Mouse (Mus musculus) liver (tissue): ENCODE measurements around the gene 9430097D07Rik.
A peak's percentile ranks its signal among the peaks of the same experiment; 100 is the strongest.

Source experiments
- DNase-seq: peaks from one replicate; pipeline ENCODE4 v3.0.0-alpha.2; 2020; ENCODE audit warnings: mixed read lengths

Gene 9430097D07Rik

DNA sequence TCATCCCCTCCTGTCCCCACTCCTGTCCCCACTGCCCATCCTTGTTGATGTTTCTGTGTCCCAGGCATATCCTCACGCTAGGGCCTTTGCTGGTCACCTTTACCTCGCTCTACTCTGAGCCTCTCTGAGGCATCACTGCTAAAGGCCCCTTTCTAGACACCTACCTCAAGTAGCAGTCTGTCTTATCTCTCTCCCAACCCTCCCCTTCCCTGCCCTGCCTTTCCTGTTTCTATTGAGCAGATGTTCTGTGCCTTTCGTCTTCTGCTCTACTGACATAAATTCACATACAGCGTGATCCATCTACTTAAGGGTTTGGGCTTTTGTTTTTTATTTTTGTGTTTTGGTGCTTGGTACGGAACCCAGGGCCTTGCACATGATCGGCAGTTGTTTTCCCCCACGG, 19.5 kb downstream of the 9430097D07Rik start:
- DNase-seq: no peak

DNA sequence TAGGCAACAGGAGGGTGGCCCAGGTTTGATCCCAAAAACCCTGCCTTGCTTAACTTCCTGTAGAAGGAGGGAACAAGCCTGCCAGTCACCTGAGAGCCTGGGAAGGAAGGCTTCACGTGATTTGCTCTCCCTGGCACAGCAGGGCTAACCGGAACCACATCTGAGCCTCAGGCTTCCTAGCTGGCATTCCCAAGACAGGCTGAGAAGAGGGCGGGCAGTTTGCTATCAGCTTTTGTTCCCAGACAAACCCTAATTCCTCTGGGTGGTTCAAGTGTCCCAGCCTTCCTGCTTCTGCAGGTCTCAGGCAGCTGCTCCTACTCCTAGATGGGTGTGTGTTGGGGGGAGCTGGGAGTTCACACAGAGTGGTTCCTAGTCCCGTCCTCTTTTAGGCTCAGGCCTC, 20.0 kb downstream of the 9430097D07Rik start:
- DNase-seq: no peak

DNA sequence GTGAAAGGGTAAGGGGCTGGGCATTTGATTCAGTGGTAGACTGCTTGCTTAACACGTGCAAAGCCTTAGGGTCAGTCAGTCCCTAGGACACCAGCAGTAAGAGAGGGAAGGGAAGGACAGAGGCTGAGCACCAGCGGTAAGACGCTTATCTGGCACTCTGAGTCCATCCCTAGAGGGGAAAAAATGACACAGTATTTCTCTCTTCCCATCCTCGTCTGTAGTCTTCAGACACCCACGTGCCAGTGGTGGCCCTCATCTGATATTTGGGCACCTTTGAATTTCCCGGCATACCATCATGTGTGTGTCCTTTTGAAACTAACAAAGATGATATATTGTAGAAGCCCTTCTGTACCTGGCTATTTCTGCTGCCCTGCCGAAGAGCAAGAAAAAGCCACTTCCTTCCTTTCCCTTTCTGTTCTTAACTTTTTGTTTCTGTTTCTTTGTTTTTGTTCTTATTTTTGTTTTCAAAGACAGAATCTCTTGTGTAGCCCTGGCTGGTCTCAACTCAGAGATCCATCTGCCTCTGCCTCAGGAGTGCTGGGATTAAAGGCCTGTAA, 21.8 kb downstream of the 9430097D07Rik start:
- no peak for DNase-seq

DNA sequence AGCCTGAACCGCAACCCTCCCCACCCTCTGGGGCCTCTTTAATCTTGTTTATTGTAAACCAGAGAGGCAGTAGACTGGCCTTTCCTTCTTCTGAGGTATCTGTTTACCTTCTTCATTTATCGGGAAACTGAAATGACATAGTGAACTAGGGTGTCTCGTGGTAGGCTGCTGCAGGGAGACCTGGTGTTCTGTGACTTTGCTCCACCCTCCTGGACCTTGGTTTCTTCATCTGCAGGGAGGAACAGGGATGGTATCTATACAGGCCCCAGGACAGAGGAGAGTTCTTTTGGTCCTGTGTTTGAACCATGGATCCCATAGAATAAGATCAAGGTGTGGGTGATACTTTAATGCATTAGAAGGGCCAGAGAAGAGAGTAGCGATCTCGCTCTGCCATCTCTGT, 24.2 kb downstream of the 9430097D07Rik start:
- no peak for DNase-seq

DNA sequence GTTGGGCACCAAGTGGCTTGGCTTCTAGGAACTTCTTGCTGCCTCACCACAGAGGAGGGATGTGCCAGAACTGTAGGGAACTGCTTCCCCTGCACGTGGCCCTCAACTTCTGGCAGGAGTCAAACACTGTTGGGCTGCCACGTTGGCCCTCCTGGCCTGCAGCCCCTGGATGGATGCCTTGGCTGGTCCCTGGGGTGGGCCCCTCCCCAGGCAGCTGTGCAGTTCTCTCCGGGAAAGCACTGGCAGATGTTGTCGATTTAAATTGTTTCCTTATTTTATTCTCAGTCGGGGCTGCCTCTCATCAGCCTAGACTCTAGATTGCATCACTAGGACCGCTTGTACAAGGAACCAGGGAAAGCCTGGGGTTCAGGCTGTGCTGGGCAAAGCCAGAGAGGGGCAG, 25.7 kb downstream of the 9430097D07Rik start:
- no peak for DNase-seq

DNA sequence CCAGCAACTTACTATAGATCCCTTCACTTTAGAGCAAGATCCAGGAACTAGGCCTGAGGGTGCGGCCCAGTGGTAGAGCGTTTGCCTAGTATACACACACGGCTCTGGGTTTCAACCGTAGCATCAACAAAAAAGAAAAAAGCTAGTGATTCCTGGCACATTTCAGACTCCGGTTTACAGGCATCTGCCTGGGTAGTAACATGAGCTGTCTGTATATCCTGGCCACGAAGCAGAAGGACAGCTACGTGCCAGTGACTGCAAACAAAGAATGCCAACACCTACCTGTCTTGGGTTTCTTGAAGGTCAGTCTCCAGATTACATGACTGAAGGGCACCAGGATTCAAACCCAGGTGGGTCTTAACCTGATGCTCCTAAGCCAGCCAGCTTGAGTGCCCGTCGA, 26.3 kb downstream of the 9430097D07Rik start:
- no peak for DNase-seq

DNA sequence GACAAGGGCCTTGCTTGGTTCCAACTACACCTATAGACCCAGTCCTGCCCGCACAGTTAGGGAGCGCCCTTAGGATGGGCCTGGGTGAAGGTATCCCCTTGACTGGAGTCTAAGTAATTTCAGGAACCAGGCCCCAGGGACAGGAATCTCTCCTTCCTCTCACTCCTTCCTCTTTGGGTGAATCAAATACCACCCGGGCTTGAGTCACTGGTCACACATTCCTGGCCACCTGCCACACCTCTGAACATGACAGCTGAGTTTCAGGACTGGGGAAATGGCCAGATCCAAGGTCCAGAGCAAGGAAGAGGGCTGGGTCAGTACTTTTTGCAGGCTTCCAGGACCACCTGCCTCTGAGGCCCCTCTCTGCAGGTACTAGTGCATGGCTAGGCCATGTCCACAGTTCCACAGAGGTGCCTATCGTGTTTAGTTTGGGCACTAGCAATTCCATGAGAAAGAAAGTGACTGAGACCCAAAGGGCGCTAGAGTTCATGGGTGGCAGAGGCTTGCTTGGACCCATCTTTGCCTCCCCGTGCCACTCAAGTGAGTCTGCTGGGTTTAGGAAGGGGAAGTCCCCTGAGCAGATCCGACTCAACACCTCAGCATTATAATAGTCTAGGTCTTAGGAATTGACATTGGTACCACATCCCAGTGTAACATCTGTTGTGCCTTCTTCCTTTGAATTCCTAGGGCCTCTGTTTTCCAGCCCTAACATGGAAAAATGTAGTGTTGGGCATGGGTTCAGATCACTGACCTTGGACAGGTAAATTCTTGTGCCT, 27.3 kb downstream of the 9430097D07Rik start:
- no peak for DNase-seq

DNA sequence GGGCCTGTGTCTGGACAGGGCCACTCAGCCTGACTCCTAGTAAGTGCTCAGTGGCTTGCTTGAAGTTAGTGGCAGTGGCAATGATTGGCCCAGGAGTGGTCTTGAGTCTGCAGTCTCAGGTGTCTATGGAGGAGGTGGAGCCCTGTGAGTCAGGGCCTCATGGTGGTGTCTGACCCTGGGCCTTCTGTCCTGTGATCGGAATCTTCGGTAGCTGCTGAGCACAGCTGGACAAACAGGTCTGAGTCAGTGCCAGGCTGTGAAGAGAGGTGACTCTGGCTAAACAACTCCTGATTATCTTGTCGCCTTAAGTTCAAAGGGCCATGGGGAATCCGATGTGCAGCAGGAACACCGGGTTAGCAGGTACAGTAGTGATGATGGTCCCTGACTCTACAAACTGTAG, 28.1 kb downstream of the 9430097D07Rik start:
- no peak for DNase-seq

DNA sequence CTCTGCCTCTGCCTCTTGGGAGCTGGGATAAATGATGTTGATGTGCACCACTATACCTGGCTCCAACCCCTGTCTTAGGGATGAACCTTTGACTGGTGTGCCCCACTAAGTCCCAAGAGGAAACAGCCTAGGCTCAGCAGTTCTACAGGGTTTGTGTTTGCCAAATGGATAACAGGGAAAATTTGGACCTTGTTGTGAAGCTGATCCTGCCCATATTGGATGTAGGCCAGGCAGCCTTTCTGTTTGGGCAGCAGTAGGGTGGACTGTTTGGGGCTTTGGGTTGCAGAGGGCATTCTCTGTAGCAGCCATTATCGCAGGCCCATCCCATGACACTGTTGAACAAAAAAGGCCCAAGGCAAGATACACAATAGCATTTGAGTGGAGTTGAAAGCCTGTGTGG, 28.5 kb downstream of the 9430097D07Rik start:
- no peak for DNase-seq

DNA sequence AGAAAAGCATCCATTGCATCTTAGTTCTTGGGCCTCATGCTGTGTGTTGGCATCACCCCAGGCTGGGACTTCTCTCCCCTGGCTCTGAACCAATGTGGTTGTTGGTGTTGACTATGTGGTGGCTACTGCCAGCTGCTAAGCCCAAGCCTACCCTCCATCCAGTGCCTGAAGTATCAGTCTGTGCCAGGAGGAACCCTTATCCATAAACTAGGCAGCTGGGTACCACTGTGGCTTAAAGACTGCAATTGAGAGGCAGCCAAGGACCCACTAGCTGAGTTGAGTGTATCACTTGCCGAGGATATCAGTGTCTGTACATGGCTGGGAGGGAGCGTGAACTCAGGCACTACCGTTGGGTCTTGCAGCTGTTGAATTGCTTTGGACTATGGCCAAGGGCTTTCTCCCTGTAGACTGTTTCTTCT, 32.4 kb downstream of the 9430097D07Rik start:
- DNase-seq: no peak

DNA sequence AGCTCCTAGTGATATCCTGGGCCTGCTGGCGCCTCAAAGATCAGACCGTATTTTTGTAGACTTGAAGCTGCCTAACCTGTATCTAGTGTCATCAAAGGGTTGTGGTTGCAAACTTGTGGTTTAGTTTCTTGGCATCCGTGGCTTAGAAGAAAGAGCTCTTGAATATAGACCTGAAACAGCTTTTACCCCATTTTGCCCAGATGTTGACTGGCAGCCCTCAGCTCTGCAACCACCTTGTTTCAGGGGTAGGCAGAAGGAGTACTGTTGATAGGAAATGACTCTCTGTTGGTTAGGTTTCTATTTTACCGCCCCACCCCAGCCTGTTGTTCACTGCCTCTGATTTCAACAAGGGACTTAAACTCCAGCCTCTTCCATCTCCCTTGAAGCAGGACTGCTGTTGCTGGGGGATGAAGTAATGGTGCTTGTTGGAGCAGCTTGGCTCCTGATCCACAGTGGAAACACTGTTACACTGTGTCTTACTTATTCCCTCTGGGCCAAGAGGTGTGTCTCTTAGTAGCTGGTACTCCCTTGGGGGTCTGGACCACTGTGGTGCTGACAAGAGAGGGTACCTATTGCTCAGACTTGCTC, 33.4 kb downstream of the 9430097D07Rik start:
- DNase-seq: no peak

DNA sequence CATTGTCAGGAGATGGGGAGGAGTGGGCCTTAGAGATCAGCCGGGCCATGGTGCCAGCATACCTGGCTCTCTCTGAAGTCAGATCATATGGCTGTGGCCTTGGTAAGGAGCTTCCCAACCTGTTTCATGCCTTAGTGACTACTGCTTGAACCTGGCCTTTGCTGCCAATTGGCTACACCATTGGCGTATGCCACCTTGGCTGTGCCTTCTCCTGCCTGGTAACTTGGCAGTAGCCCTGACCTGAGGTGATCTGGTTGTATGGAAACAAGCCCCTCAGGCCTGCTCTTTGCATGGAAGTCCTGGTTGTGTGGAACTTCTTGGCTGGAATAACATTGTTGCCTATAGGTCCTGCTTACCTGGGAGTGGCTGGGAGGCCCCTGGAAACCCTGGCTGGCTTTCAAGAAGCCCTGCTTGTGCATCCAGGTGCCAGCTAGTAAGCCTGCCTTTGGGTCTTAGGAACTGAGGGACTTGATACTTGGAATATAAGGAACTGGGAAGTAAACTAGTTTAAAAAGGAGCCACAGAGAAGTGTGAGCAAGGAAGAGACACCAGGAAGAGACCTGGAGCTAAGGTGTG, 34.1 kb downstream of the 9430097D07Rik start:
- no peak for DNase-seq

DNA sequence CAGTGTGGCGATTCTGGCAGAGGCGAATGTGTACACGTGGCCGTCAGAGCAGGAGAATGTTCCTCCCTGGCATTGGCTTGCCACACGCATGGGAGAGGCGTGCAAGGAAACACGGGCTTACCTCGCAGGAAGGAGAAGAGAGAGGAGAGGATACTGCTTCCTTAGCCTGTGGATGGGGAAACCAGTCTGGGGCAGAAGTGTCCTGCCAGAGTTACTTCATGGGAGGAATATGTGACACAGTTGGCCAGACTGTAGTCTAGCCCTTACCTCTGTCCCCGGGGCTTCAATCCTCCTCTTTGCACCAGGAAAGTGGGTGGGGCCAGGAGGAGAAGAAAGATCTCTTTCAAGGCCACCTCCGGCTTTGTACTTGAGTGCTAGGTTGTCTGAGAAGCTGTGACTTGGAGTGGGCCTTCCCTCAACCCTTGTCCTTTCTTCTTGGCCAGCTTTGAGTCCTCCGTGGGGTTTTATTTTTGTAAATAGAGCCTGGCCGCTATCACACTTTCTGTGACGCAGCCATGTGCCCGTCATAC, 36.0 kb downstream of the 9430097D07Rik start:
- DNase-seq: no peak

DNA sequence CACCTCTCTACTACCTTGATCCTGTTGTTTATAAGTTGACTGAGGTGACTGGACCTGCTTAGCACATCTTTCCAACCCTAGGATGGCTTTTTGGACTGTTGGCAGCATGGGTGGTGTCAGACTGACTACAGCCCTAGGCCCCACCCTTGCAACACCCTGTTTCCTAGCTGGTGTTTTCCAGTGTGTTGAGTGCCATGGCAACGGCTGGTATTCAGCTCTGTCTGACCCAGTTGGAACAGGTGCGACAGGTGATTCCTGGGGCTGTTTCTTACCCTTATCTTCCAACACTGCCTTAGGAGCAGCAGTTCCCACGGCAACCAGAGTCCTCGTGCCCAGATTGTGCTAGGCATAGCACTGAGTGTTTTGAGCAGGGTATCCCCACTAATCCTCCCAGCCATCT, 37.0 kb downstream of the 9430097D07Rik start:
- no peak for DNase-seq

DNA sequence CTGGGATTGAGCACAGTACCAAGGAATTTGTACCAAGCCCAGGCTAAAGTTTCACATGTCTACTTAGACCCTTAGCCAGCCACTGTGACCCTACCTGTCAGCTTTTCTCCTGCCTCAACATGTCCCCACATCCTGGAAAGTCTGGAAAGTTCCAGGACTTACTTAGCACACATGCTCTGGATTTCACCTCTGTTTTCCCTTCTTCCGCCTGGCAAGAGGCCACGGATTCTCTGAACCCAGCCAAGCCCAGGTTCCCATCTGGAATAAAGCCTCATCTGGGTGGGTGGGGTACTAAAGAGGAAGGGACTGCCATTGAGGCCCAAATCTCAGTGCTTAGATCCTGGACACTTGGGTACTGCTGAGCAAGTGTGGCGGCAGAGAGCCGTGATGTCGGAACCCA, 37.5 kb downstream of the 9430097D07Rik start:
- DNase-seq: no peak

DNA sequence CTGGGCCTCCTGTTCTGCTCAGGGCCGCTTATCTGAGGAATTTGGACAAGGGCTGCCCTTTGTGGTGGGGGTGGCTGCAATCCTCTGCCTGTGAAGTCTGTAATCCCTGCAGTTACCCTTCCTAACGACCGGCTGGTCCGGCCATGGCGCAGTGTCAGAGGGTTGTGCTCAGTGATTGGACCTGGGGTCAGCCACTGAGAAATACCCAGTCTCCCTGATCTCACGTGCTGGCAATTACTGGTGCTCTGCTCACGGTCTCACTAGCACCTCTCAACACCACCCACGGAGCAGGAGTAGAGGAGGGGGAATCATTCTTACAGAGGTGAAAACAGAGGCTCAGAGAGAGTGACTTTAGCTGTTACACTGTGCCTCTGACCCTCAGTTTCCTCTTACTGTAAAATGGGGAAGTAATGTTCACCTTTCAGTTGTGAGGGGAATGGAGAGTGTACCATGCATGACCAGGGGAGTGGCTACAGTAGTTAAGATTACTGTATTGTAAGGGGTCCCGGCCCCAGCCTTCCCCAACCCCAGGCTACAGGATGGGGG, 38.1 kb downstream of the 9430097D07Rik start:
- peak; percentile 29 for DNase-seq

DNA sequence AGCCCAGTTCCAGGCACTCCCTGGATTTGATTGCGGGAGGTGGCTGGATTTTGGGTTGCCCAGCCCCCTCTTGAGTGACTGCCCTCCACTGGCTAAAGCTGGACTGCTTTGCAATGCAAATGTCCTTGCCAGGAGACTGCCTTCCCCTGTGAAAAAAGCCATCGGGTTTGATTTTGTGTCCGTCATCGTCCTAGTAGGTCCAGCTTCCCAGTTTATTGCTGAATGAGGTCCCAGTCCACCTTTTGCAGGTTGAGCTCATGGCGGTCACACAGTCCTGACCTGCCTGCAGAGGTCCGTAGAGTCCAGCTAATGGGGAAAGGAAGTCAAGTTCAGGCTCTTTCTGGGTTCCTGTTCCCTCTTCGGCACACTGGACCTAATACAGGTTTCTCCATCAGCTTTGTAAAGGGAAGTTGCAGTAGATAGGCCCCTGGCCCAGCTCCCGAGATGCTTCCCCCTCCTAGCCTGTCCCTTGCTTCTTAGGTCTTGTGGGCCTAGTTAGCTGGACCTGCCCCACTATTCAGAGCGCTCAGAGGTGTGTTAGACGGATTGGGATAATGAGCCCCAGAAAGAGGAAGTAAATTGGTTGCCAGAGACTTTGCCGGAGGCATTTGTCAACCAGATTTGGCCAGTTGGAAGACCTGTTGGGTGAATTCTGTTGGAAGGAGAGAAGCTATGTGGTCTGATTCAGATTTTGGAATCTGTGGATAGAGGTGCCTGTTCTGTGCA, 38.7 kb downstream of the 9430097D07Rik start:
- no peak for DNase-seq

DNA sequence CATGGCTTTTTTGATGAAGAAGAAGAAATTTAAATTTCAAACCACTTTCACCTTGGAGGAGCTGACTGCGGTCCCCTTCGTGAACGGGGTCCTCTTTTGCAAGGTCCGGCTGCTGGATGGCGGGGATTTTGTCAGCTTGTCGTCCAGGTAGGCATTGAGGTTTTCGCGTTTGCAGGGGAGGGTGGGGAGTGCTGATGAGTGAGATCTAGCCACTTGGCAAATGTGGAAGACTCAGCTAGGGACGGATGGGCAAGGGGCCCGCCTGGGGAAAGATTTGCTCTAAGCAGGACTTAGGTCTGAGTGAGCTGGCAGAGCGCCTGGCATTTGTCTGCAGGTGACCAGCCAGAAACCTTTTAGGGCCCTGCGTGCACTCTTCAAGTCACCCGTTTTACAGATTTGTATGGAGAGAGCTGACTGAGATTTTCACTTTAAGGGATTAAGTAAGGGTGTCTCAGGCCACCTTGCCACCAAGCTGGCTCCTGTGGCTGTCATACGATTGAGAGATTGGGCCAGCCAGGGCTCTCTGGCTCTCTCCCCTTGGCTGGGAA, 39.3 kb downstream of the 9430097D07Rik start:
- no peak for DNase-seq

DNA sequence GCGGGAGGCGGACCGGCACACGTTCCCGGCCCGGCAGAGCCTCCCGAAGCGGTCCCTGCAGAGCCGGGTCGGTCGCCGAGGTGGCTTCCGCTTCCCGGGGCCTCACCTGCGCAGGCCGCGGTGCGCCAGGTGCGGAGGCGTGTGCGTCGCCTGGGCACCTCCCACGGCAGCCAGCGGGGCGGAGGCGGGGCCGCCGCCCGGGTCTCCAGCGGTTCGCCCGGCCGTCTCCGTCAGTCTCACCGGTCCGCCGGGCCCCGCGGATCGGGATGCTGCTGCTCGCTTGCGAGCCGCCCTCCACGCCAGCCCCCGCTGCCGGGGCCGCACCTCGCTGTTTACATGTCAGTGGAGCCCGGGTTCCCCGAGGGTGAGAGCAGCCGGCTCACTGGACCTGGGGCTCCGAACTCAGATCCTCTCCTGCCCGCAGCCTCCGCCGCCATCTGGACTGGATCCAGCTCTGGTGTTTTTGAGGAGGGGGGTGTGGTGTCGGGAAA, 39.9 kb downstream of the 9430097D07Rik start:
- DNase-seq: peak; percentile 63

DNA sequence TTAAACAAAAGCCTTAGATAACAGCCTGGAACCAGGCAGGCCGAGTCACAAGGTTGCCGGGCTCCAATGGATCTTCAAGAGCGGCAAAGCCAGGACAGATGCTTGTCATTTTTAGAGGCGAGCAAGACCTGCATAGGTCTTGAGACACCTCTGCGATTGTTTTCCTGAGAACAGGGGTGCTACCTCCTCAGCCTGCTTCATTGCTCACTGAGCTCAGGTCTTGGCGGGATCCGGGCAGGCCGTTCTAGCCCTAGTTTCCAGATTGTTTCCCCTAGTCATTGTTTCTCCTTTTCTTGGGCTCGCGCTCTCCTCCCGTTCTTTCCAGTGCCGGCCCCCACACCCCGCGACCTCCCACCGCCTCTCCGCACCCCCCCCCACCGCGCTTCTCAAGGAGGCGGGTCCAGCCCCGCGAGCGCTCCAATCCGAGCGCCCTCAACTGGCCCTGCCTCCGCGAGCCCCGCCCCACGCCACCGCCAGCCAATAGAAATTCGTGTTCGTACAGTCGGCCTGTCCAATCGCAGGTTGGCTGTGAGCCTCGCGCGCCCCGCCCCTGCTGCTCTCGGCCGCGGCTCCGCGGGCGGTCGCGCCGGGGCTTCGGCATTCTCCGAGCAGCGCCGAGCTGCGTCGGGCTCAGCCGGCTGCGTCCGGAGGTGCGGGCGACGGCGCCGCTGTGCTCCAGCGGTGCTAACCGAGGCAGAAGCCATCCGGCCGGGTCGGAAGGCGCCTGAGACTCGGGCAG, 40.6 kb downstream of the 9430097D07Rik start, which contains the start of gene Fam102a:
Fam102a (plus strand) TSS at position 600 of the 739 bp plus-strand sequence.
- peak; percentile 98 for DNase-seq

DNA sequence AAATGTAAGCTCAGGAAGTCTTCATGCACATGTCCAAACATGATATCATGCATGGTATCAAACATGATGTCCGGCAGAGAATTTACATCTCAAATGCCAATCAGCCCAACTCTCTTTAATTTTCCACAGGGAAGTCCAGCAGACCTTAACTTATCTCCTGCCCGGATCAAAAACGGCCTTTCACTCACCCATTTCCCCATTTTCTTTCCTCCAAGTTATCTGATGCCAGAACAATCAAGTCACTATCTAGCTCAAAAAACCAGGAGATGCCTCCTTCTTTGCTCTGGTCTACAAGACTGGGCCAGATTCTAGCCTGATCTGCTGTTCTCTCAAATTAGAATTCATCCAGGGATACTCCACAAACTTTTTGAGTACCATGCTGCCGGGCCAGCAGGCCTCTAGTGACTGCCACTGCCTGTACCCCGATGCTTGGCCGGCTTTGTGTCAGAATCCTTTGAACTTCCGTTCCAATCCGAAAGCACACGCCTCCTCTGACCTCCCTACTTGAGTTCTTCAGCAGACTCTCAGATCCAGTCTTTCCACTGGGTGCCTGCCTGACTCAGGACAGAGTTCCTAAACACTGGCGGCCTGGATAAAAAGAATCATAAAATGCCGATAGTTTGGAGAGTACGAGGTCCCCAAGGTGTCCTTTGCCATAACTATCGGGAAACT, 41.3 kb downstream of the 9430097D07Rik start:
- peak; percentile 32 for DNase-seq
